Comparison of ENCODE assay signal across 8 mouse cellular contexts in genomic region chr16:27457273-27457672, GRCm38 (mm10).
DNase-seq lines count a peak whose midpoint lies in the region; ATAC-seq lines count a peak whose summit lies in the region.

No protein-coding gene starts in this region.

- ATAC-seq in common myeloid progenitor, adult 5-6 weeks (replicated peaks; ENCODE audit: low read depth, poor library complexity, severe bottlenecking) = peak; percentile 98
- peak; percentile 65 for ATAC-seq in neural tube, embryonic 15.5 days (ENCODE audit: low FRiP score)

- H3K4me2 ChIP-seq in neural tube, embryonic 15.5 days = no peak overlapping the region

- H3K4me1 ChIP-seq in neural tube, embryonic 15.5 days = no peaks in the 10 kb centered on the region

- H3K9me3 ChIP-seq in neural tube, embryonic 15.5 days (replicated peaks) = no peaks in the 10 kb centered on the region

- DNase-seq in A20 (ENCODE audit: low read depth, low spot score) (peak; percentile 68), adipocyte (ENCODE audit: low spot score) (peak; percentile 87)
- peak; percentile 58 to 75 for DNase-seq in gastrocnemius, postnatal 36 days
- DNase-seq in kidney, postnatal 36 days = peak; percentile 46 to 89
- peak; percentile 58 to 59 for DNase-seq in lung, adult 18-20 months
- peak; percentile 12 to 17 for DNase-seq in thymus, adult 18-20 months

- intact Hi-C loops in gastrocnemius, postnatal 36 days (cut with DNase I) = loop anchor here (2.0 kb wide), 1 partner anchor 316 kb away; no protein-coding TSS in a partner anchor

- H3K36me3 ChIP-seq in neural tube, embryonic 15.5 days = no peaks in the 10 kb centered on the region

- no peak overlapping the region for H3K27ac ChIP-seq in neural tube, embryonic 15.5 days (replicated peaks)

- no peak overlapping the region for H3K4me3 ChIP-seq in neural tube, embryonic 15.5 days (replicated peaks)

- H3K27me3 ChIP-seq in neural tube, embryonic 15.5 days (replicated peaks) = no peaks in the 10 kb centered on the region

- H3K9ac ChIP-seq in neural tube, embryonic 15.5 days (replicated peaks) = no peak overlapping the region

- 20% methylated on average over 4 of the region's 4 CpGs for WGBS in neural tube, embryonic 15.5 days

Comparison
In these comparisons a context has a peak if more than half of its experiments do, and no peak if none do; other contexts are left out.
1. DNase-seq: peak in every context shown above with its lines; median percentile 87 in adipocyte; 68 in A20; 68 in kidney, postnatal 36 days; 66 in gastrocnemius, postnatal 36 days; 58 in lung, adult 18-20 months; 14 in thymus, adult 18-20 months.